Mouse (Mus musculus) layer of hippocampus, postnatal 10 days (tissue): ENCODE measurements around the gene Nol10. TPM values are rescaled to one million over a fixed set of nuclear protein-coding genes. Genes with fewer than 3 reads are reported as not detected.

ENCODE experiments used
- DNase-seq, 2 experiments: peaks; one replicate each; pipeline ENCODE4 v3.0.0; 2021; ENCODE audit warnings: low spot score in 2 of 2
- total RNA-seq, 2 experiments: library from RNA; stranded (reverse); gene quantifications; 2 replicates each; pipeline ENCODE4 v1.2.3; 2021

The Nol10 gene
- total RNA-seq, 2 experiments from 2014 or later, result 22.7 to 22.8 TPM

GRCm38 (mm10) chr12:17360650-17361049 is 12.4 kb downstream of the Nol10 start:
- no peak for DNase-seq

- DNase-seq, result no peak
Observed at GRCm38 (mm10) chr12:17362316-17362715, 14.1 kb downstream of the Nol10 start.

DNA sequence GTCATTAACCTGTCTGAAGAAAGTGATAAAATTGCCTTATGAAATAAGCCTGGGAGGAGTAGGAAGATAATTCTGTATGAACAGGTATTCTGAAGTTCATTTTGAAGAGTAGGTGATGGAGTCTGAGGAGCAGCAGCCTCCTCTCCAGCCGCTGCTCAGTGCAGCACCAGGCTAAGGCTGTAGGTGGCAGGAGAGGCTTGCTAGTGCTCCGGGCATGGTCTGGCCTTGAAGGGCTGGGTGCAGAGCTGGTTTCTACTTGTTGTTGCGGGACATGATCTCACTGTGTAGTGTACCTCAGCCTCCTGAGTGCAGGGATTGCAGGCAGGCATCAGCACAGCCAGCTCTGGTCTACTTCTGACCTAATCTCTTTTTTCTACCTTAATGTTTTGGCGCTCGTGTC is 18.7 kb downstream of the Nol10 start:
- DNase-seq, result peak; percentile 70 to 80

- no peak for DNase-seq
Observed at GRCm38 (mm10) chr12:17369111-17369510, 20.9 kb downstream of the Nol10 start.

GRCm38 (mm10) chr12:17369551-17370325 is 21.5 kb downstream of the Nol10 start:
- DNase-seq, result no peak

DNA sequence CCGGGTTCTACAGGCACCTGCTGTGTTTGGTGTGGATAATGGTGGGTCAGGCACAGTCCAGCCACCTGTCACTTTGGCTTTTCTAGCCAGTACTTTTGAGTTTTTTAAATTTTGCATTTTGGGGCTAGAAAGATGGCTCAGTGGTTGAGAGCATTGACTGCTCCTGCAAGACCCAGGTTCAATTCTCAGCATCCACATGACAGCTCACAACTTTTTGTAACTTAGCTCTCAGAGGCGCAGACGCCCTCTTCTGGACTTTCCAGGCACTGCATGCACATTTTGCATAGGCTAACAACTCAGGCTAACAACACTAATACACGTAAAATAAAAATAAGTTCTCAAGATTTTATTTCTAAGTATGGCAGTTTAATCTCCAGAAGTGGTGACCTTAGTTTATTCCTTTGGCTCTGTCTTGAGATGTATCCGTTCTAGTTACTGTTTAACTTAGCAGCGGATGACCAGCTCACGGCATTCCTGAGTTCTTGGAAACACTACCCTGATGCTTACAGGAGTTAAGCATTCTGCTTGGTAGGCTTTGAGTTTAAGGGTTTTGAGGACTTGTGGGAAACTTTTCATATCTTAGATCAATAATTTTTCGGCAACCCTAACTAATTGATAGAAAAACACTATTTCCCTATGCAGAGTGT is 23.5 kb downstream of the Nol10 start:
- DNase-seq, result no peak

- no peak for DNase-seq
Observed at GRCm38 (mm10) chr12:17372696-17373095, 24.4 kb downstream of the Nol10 start.

DNA sequence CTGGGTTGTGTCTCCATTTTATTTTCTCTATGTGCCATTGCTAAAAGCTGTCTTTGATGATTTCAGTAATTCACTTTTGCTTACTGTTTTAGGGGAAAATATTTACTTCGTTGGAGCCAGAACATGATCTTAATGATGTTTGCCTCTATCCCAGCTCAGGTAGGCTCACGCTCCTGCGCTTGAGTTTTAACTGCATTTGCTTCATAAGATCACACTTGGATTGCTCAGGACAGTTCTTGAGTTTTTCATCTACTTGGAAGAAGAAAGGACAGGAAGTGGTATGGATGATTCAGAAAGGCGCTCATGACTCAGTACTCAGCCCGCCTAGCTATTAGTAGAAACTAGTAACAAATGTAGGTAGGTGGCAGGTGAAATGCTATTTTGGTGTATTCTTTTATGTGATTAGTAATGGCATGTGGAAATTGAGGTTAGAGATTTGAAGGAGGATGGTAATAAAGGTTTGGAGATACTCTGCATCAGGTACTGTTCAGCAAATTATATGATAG is 25.3 kb downstream of the Nol10 start:
- no peak for DNase-seq

DNA sequence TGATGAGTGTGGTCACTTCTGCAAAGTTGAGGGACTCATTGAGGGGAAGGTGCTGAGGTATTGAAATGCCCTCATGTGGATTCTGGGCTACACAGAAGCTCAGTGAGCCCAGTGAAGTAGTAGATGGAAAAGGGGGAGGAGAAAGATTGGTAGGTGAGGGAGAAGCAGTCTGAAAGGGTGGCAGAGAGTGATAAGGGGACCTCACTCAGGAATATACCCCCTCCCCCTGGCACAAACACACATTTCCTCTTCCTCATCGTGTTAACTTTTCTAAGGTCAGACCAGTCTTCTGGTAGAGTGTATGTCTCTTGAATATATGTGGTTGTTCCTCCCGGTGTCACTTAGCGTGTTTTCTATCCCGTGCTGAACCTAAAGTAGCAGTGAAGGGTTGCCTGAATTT is 27.0 kb downstream of the Nol10 start:
- DNase-seq, result no peak

GRCm38 (mm10) chr12:17376521-17376920 is 28.3 kb downstream of the Nol10 start:
- no peak for DNase-seq

DNA sequence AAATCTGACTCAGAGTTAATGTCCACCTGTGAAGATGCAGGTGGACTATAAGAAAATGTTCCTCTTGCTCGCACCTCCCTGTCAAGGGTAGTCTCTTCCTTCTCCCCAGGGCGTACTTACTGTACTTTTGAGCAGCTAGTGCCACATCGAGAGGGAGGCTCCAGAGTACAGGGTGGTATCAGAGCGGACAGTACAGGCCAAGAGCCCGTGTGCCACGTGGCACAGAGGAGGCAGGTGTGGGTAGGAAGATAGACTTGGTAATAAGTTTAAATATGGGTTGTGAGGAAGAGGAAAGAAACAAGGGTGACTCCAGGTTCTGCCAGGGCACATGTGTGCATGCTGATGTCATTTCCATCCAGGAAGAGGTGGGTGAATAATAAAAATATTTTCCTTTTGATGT is 32.7 kb downstream of the Nol10 start:
- no peak for DNase-seq

DNA sequence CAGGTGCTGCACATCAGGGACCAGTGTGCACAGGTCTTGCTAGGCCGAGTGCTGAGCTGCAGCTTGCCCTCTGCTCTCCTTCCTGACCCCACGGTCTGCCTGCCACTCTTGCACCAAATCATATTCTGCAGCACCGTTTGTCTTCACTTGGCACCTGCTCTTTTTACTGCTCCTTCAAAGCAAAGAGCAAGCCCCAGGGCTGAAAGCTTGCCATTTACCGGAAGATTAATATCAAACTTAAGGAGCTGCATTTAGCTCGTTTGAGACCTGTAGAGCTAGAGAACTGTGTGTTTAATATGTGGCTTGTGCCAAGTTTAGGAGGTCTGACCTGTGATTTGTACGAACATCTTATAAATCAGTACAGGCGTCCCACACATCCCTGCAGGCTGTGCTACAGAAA is 34.5 kb downstream of the Nol10 start:
- no peak for DNase-seq

DNA sequence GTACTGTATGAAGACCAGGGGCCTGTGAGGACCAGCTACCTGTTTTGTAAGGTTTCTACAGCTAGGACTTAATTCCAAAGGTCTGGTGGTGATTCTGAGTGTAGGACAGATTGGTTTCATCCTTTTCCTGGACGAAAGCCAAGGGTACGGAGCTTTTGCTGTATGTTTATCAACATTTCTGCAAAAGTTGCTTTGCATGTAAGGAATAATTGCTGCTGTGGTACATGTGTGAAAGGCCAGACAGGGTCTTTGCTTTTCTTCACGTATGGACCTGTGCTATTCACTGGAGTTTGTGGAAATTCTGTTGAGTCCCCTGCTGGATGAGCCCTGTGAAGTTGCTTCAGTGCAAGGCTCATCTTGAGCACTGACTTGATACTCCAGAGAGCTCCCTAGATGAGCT is 38.6 kb downstream of the Nol10 start:
- no peak for DNase-seq

GRCm38 (mm10) chr12:17387332-17388135 is 39.3 kb downstream of the Nol10 start:
- DNase-seq, result no peak

DNA sequence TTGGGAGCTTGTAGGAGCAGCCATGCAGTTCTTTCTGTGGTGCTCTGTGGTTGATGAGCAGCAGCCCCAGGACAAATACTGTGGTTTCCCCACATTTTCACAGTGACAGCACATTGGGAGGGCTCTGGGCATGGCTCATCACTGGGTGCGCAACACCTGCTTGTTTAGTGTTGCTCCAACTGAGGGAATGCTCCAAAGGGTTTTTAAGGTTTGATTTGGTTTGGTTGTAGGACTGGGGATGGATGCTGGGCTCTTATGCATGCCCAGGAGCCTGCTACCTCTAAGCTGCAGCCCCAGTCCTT is 39.8 kb downstream of the Nol10 start:
- DNase-seq, result no peak

GRCm38 (mm10) chr12:17390036-17390435 is 41.8 kb downstream of the Nol10 start:
- no peak for DNase-seq

- DNase-seq, result no peak
Observed at GRCm38 (mm10) chr12:17390510-17390909, 42.3 kb downstream of the Nol10 start.

- no peak for DNase-seq
Observed at GRCm38 (mm10) chr12:17393148-17393547, 44.9 kb downstream of the Nol10 start.

GRCm38 (mm10) chr12:17397150-17397549 is 48.9 kb downstream of the Nol10 start:
- DNase-seq, result no peak

GRCm38 (mm10) chr12:17401419-17401818 is 53.2 kb downstream of the Nol10 start:
- no peak for DNase-seq

DNA sequence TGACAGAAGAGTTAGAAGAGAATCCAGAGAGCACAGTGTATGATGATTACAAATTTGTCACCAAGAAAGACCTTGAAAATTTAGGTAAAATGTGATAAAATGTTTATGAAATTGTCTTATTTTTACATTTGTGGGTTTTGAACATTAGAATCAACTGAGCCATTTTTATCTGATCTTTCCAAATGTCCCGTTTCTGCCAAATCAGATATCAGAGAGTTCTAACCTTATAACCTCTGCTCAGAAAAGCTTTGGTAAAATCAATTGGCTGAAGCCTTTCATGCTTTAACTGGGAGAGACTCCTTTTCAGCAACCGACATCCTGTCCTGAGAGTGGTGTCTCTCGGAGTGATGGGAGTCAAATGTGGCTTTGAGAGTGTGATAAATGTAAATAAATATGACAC is 53.9 kb downstream of the Nol10 start:
- no peak for DNase-seq

DNA sequence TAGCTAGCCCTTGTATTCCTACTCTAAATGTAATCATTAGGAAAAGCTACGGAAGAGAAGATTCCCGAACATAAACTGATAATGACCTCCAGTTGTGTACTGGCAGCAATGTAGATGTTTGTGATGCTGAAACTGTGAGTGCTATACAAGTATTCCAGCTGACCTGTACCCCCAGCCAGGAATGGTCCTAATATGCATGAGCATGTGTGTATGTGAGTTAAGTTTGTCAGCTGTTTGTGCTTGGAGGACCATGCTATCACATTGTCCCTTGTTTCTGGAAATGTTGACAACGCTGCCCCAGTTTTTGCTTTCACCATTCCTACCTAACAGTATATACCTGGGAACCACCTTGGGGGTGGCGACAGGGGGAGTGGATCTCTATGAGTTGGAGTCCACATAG is 55.7 kb downstream of the Nol10 start:
- no peak for DNase-seq
